Mouse (Mus musculus): ENCODE measurements around the gene Ppp1r9b.
"Not testable (repeated sequence)": the region's sequence is repeated elsewhere in the genome, so short reads cannot be mapped to it uniquely, and the experiment has no call there.

The Ppp1r9b gene

GRCm38 (mm10) chr11:94990749-94991577, at the start of gene Ppp1r9b:
Gene Ppp1r9b (plus strand): TSS chr11:94991035.
- peak; percentile 90 for DNase-seq (ENCODE audit: low spot score)

DNA sequence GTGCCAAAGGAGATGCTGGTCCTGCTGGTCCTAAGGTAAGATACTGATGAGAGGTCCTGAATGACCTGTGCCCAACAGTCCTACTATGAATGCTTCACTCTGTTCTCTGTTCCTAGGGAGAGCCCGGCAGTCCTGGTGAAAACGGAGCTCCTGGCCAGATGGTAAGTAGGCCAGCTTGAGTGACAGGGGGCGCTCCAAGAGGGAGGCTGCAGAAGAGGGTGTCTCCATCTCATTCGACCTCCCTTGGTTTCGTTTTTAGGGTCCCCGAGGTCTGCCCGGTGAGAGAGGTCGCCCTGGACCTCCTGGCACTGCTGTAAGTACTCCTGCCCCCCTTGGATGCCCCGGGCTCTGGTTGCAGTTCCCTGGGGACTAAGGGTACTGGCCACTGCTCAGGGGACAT, 49.7 kb upstream of the Ppp1r9b start:
- no peak for DNase-seq (ENCODE audit: low spot score)

DNA sequence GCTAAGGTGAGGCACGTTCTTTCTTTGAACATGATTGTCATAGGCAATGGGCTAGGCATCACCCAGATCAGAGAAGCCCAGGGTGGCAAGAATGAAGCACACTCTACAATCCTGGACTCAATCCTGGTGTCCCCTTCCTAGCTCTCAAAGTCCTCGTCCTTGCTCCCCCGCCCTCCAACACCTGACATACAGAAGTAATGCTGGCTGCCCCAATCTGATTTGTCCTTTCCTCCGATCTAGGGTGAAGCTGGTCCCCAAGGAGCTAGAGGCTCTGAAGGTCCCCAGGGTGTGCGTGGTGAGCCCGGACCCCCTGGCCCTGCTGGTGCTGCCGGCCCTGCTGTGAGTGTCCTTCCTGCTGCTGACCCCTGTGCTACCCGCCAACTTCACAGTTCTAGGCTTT, 49.1 kb upstream of the Ppp1r9b start:
- no peak for DNase-seq (ENCODE audit: low spot score)

DNA sequence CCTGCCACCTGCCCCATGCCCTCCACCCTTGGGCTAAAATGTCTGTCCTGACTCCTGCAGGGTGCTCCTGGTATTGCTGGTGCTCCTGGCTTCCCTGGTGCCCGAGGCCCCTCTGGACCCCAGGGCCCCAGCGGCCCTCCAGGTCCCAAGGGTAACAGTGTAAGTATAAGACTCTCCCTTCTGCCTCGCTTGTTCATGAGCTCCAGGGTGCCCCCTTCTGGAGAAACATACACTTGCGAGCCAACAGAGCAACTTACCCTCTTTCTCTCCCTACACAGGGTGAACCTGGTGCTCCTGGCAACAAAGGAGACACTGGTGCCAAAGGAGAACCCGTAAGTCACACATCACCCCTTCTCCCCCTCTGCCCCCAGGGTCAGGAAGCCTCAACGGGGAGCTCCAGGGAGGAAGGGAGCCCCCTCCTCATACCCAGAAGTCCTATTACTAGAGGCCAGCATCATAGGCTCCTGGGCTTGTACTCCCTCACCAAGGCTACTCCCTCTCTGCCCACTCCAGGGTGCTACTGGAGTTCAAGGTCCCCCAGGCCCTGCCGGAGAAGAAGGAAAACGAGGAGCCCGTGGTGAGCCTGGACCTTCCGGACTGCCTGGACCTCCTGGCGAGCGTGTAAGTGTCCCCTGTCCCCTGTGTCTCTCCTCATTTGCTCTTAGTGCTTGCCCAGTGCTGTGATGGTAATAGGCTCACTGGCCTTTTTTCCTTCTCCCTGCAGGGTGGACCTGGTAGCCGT, 48.4 kb upstream of the Ppp1r9b start:
- no peak for DNase-seq (ENCODE audit: low spot score)

DNA sequence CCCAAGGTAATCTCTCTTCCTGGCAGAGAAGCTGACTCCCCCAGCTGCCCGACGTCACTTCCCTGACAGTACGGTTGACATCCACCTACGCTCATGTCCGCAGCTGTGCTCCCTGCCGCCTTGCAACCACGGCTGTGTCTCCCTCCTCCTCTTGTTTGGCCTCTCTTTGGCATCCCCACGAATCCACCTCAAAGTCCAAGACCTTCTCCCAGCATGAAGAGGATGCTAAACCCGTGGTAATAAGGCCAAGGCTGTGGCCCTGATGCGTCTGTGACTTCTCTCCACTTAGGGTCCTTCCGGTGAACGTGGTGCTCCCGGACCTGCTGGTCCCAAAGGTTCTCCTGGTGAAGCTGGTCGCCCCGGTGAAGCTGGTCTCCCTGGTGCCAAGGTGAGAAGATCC, 47.8 kb upstream of the Ppp1r9b start:
- DNase-seq (ENCODE audit: low spot score), result no peak

GRCm38 (mm10) chr11:94944295-94944694, 46.5 kb upstream of the Ppp1r9b start:
- DNase-seq (ENCODE audit: low spot score), result no peak

- DNase-seq (ENCODE audit: low spot score), result no peak
Observed at GRCm38 (mm10) chr11:94945236-94945635, 45.6 kb upstream of the Ppp1r9b start.

DNA sequence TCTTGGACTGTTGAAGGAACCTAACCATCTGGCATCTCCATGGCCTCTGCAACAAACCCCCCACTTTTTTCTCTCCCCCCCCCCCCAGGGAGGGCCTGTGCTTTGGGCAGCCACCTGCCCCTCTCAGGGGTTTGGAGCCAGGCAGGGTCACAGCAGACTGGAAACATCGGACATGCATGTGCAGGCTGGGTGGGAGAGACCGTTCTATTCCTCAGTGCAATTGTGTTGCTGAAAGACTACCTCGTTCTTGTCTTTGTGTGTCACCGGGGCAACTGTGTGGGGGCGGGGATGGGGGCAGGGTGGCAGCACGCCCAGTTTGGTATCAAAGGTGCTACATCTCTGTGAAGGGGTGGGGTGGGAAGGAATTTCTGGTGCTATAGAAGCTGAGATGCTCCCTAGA, 38.7 kb upstream of the Ppp1r9b start:
- no peak for DNase-seq (ENCODE audit: low spot score)

DNA sequence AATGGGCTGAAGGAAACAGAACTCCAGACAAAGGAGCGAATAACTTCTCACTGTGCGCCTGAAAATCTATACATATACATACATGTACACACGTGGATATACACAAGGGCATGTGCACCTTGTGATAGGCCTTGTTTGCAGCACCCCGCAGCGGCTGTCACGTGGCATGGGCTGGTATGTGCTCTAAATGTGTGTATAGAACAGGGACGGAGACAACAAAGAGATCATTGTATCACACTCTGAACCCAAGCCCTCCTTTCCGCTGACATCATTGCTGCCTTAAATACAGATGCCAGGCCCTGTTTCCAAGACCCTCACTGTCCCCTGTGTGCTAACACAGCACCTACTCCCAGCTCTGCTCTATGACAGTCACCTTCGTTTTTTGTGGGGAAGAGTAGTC, 35.7 kb upstream of the Ppp1r9b start:
- DNase-seq (ENCODE audit: low spot score), result no peak

DNA sequence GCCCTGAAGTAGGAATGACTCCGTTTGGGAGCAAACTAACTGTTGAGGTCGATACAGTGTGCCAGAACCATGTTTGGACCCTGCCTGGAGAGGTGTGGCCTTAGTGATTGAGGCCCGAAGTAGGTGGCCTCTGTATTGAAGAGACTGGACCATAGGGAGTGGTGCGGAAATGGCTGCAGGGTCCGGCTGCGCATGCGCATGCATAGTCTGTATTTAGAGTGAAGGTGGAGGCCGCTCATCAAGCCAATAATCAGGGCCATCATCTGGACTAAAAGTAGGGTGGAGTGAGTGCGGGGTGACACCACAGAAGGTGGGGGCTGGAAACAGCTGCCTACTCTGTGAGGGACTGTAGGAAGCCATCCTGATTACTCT, 33.2 kb upstream of the Ppp1r9b start:
- no peak for DNase-seq (ENCODE audit: low spot score)

- DNase-seq (ENCODE audit: low spot score), result peak; percentile 77
Observed at GRCm38 (mm10) chr11:94958065-94958858, 32.6 kb upstream of the Ppp1r9b start.

GRCm38 (mm10) chr11:94962534-94963101, 28.2 kb upstream of the Ppp1r9b start:
- DNase-seq (ENCODE audit: low spot score), result no peak

- no peak for DNase-seq (ENCODE audit: low spot score)
Observed at GRCm38 (mm10) chr11:94967419-94967818, 23.4 kb upstream of the Ppp1r9b start, which contains the start of gene Hils1. Gene Hils1 (plus strand): TSS chr11:94967593.

DNA sequence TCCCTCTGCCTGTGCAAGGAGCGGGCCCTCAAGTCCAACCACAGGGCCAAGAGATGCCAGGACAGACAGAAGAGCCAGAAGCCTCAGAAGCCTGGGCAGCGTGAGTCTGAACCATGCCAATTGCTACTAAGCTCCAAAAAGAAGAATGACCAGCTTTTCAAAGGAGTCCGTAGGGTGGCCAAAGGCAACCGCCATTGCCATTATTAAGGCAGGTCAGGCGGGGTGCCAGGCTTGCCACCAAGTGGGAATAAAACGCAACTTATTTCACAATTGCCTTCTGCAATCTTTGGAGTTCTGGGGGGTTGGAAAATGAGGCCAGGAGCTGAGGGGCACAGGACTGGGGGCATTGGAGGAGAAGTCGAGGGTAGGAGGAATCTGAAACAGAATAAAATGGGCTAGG, 22.6 kb upstream of the Ppp1r9b start:
- DNase-seq (ENCODE audit: low spot score), result no peak

- DNase-seq (ENCODE audit: low spot score), result not testable (repeated sequence)
Observed at GRCm38 (mm10) chr11:94969709-94970108, 21.1 kb upstream of the Ppp1r9b start.

GRCm38 (mm10) chr11:94970210-94970943, 20.5 kb upstream of the Ppp1r9b start:
- no peak for DNase-seq (ENCODE audit: low spot score)

- DNase-seq (ENCODE audit: low spot score), result no peak
Observed at GRCm38 (mm10) chr11:94971895-94972615, 18.8 kb upstream of the Ppp1r9b start.

GRCm38 (mm10) chr11:94972887-94973286, 17.9 kb upstream of the Ppp1r9b start:
- DNase-seq (ENCODE audit: low spot score), result no peak

DNA sequence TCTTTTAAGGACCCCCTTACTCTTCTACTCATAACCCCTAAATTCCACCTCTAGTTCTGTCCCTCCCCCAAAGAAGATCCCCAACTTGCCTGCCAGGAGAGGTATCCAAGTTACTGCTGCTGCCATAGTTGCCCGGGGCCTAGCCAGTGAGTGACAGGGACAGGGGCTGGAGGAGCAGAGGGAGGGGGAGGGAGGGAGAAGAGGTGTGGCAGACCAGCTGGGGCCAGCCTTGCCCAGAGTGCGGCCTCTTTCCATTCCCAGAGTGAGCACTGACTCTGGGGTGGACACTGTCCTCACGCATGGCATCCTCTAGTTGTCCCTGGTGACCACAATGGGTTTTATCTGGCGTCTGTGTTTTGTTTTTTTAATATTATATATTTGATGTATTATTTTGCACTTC, 17.5 kb upstream of the Ppp1r9b start:
- no peak for DNase-seq (ENCODE audit: low spot score)

DNA sequence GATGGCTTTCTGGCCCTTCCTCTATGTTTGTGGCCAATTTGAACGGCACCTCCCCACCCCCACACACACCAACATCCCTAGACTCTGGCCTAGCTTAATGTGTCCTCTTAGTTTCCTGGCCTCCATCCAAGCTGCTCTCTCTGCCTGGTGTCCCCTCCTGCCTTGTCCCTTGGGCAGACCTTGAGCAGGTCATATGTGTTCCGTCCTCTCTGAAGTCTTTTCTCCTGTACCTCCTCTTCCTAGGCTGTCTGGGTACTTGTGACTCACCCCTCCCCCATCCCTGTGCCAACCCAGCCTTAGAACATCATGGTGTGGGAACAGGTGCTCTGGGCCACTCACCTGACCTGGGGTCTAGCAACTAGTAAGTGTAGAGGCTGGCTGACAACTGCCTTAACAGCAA, 15.9 kb upstream of the Ppp1r9b start:
- no peak for DNase-seq (ENCODE audit: low spot score)

DNA sequence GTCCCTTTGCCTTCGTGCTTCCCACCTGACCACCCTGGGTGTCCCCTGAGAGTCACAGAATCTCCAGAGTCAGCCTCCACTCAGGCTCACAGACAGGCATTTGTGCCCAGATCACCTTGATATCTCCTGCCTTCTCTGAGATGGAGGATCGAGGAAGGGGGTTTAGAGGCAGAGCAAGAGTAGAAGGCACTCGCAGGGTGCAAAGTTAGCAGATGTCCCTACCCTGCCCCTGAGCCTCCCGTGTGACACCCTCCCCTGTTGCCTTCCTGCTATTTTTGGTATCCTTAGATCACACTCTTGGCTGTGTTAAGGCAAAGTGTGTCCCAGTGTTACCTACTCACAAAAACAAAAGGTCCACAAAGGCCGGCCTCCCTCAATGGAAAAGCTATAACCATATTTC, 14.6 kb upstream of the Ppp1r9b start, which contains the start of gene Sgca:
Gene Sgca, minus strand, starts transcription at position 129 of the 400 bp plus-strand sequence.
- DNase-seq (ENCODE audit: low spot score), result no peak

Measured in ovary, adult 18-20 months (tissue).